Mouse (Mus musculus) midbrain, embryonic 10.5 days (tissue): ENCODE measurements around the gene Wbp2nl. TPM values are rescaled to one million over a fixed set of nuclear protein-coding genes. Genes with fewer than 3 reads are reported as not detected.

ENCODE experiments used
- DNase-seq: peaks from one replicate; pipeline ENCODE4 v3.0.0-alpha.2; 2017; ENCODE audit warnings: low spot score
- H3K27ac ChIP-seq: fragments of 300-500 bp; sonication (generic); replicated peaks from 2 replicates; pipeline ENCODE4 v1.5.1; 2016; ENCODE audit warnings: mild to moderate bottlenecking
- H3K27me3 ChIP-seq: fragments of 300-500 bp; sonication (generic); 2 replicates; pipeline ENCODE4 v1.6.1; 2016; ENCODE audit warnings: low read depth, mild to moderate bottlenecking; ENCODE audit not compliant: poor library complexity, severe bottlenecking
- H3K36me3 ChIP-seq: fragments of 300-500 bp; sonication (generic); 2 replicates; pipeline ENCODE4 v1.6.1; 2016; ENCODE audit warnings: mild to moderate bottlenecking, moderate library complexity
- H3K4me1 ChIP-seq: fragments of 300-500 bp; sonication (generic); 2 replicates; pipeline ENCODE4 v1.6.1; 2016
- H3K4me3 ChIP-seq: fragments of 300-500 bp; sonication (generic); 2 replicates; pipeline ENCODE4 v1.5.1; 2016; ENCODE audit warnings: mild to moderate bottlenecking, moderate library complexity
- H3K9me3 ChIP-seq: fragments of 300-500 bp; sonication (generic); replicated peaks from 2 replicates; pipeline ENCODE4 v1.6.1; 2016; ENCODE audit warnings: mild to moderate bottlenecking
- WGBS: fragments of 180-500 bp; shearing (Covaris S2); methylation state at CpG from one replicate; pipeline ENCODE4 v1.1.7; 2016; 5-methylcytosine and 5-hydroxymethylcytosine counted together
- polyA plus RNA-seq: library from polyadenylated mRNA; unstranded; fragments of >200 nt; fragmentation: Nextera tagmentation; extraction: Ambion mirVana; gene quantifications from 2 replicates; pipeline ENCODE4 v1.2.1, GENCODE M21; 2016

Gene Wbp2nl
- 0.11 and 0.25 TPM in 2 replicates for polyA plus RNA-seq

- Histone ChIP-seq H3K27me3 (peaks cover 14% of the 10 kb centered on the region), H3K9me3 (0 out of 2 replicates have a peak, but pooled peaks cover 5% of the 10 kb centered on the region), H3K27ac (no peak within 1 kb of the TSS), H3K4me1 (peaks cover 11% of the 10 kb centered on the region), H3K4me3 (no peak within 1 kb of the TSS), H3K36me3 (no peaks in the 10 kb centered on the region)
- DNase-seq, result no peak
- 60% methylated on average over 39 of the region's 39 CpGs for WGBS
Measured at GRCm38 (mm10) chr15:82298764-82299561, at the start of gene Wbp2nl. Wbp2nl (plus strand) TSS chr15:82298954.

GRCm38 (mm10) chr15:82251579-82251978 is 47.2 kb upstream of the Wbp2nl start:
- H3K27me3 ChIP-seq, result no peaks in the 10 kb centered on the region
- DNase-seq, result no peak
- H3K4me1 ChIP-seq, result peaks cover 20% of the 10 kb centered on the region
- no peaks in the 10 kb centered on the region for H3K9me3 ChIP-seq
- no peaks in the 10 kb centered on the region for H3K36me3 ChIP-seq
- no peak overlapping the region for H3K27ac ChIP-seq
- WGBS, result 94% methylated on average over 3 of the region's 3 CpGs
- no peak overlapping the region for H3K4me3 ChIP-seq

- Histone ChIP-seq H3K9me3 (no peaks in the 10 kb centered on the region), H3K4me1 (peaks cover 25% of the 10 kb centered on the region), H3K27ac (no peak within 1 kb of the TSS), H3K36me3 (no peaks in the 10 kb centered on the region), H3K27me3 (no peaks in the 10 kb centered on the region), H3K4me3 (no peak within 1 kb of the TSS)
- no peak for DNase-seq
- 89% methylated on average over 6 of the region's 6 CpGs for WGBS
Measured at GRCm38 (mm10) chr15:82252097-82252496, 46.7 kb upstream of the Wbp2nl start, which contains the start of gene 1500009C09Rik. 1500009C09Rik (plus strand) TSS chr15:82252397.

- Histone ChIP-seq H3K4me3 (no peak overlapping the region), H3K27ac (peak overlapping the region; percentile 76; the same call in 1 of the 2 replicates)
Measured at GRCm38 (mm10) chr15:82255248-82255647, 43.5 kb upstream of the Wbp2nl start.

GRCm38 (mm10) chr15:82255944-82256383 is 42.8 kb upstream of the Wbp2nl start:
- H3K4me1 ChIP-seq, result peaks cover 28% of the 10 kb centered on the region
- no peaks in the 10 kb centered on the region for H3K36me3 ChIP-seq
- H3K9me3 ChIP-seq, result no peaks in the 10 kb centered on the region
- peak; percentile 60 for DNase-seq
- peaks cover 11% of the 10 kb centered on the region for H3K27me3 ChIP-seq
- H3K27ac ChIP-seq, result peak overlapping the region; percentile 76
- 20% methylated on average over 10 of the region's 10 CpGs for WGBS
- peak overlapping the region; percentile 45 for H3K4me3 ChIP-seq

More at GRCm38 (mm10) chr15:82255248-82255647, 43.5 kb upstream of the Wbp2nl start:
- Histone ChIP-seq H3K36me3 (no peaks in the 10 kb centered on the region), H3K9me3 (no peaks in the 10 kb centered on the region), H3K27me3 (peaks cover 7% of the 10 kb centered on the region), H3K4me1 (peaks cover 28% of the 10 kb centered on the region)
- no peak for DNase-seq
- 45% methylated on average over 4 of the region's 4 CpGs for WGBS

- Histone ChIP-seq H3K36me3 (no peaks in the 10 kb centered on the region), H3K27ac (no peak overlapping the region), H3K9me3 (no peaks in the 10 kb centered on the region), H3K4me3 (no peak overlapping the region), H3K27me3 (peaks cover 11% of the 10 kb centered on the region), H3K4me1 (peaks cover 29% of the 10 kb centered on the region)
- peak; percentile 76 for DNase-seq
- 13% methylated on average over 16 of the region's 16 CpGs for WGBS
Measured at GRCm38 (mm10) chr15:82259510-82259909, 39.2 kb upstream of the Wbp2nl start.

GRCm38 (mm10) chr15:82266356-82266755 is 32.4 kb upstream of the Wbp2nl start:
- WGBS, result 17% methylated on average over 6 of the region's 6 CpGs
- peaks cover under 1% of the 10 kb centered on the region; the same call in 1 of the 2 replicates for H3K27me3 ChIP-seq
- peaks cover 40% of the 10 kb centered on the region for H3K4me1 ChIP-seq
- no peaks in the 10 kb centered on the region for H3K9me3 ChIP-seq
- H3K27ac ChIP-seq, result no peak overlapping the region
- peak; percentile 72 for DNase-seq
- H3K36me3 ChIP-seq, result no peaks in the 10 kb centered on the region
- H3K4me3 ChIP-seq, result no peak overlapping the region

- 12% methylated on average over 3 of the region's 3 CpGs for WGBS
Measured at GRCm38 (mm10) chr15:82268185-82268584, 30.6 kb upstream of the Wbp2nl start.

GRCm38 (mm10) chr15:82268783-82269182 is 30.0 kb upstream of the Wbp2nl start:
- no peak for DNase-seq
- Histone ChIP-seq H3K4me3 (no peak overlapping the region), H3K9me3 (no peaks in the 10 kb centered on the region), H3K27ac (peak overlapping the region; percentile 74), H3K27me3 (peaks cover 25% of the 10 kb centered on the region), H3K36me3 (no peaks in the 10 kb centered on the region), H3K4me1 (peaks cover 52% of the 10 kb centered on the region)
- WGBS, result 84% methylated on average over 9 of the region's 9 CpGs

More at GRCm38 (mm10) chr15:82268185-82268584, 30.6 kb upstream of the Wbp2nl start:
- H3K4me3 ChIP-seq, result no peak overlapping the region
- H3K9me3 ChIP-seq, result no peaks in the 10 kb centered on the region
- peak overlapping the region; percentile 74 for H3K27ac ChIP-seq
- DNase-seq, result peak; percentile 69
- peaks cover 19% of the 10 kb centered on the region for H3K27me3 ChIP-seq
- no peaks in the 10 kb centered on the region for H3K36me3 ChIP-seq
- peaks cover 47% of the 10 kb centered on the region for H3K4me1 ChIP-seq

- peak; percentile 85 for DNase-seq
- Histone ChIP-seq H3K36me3 (no peaks in the 10 kb centered on the region), H3K27ac (peak overlapping the region; percentile 39; the same call in 1 of the 2 replicates), H3K9me3 (no peaks in the 10 kb centered on the region), H3K4me1 (peaks cover 69% of the 10 kb centered on the region), H3K27me3 (peaks cover 41% of the 10 kb centered on the region), H3K4me3 (no peak overlapping the region)
- WGBS, result 3% methylated on average over 5 of the region's 5 CpGs
Measured at GRCm38 (mm10) chr15:82271201-82271600, 27.6 kb upstream of the Wbp2nl start.

- Histone ChIP-seq H3K36me3 (peaks cover 9% of the 10 kb centered on the region), H3K9me3 (no peaks in the 10 kb centered on the region), H3K4me1 (peaks cover 80% of the 10 kb centered on the region), H3K4me3 (no peak overlapping the region), H3K27ac (no peak overlapping the region), H3K27me3 (peaks cover 41% of the 10 kb centered on the region)
- 86% methylated on average over 6 of the region's 6 CpGs for WGBS
- DNase-seq, result no peak
Measured at GRCm38 (mm10) chr15:82272295-82272694, 26.5 kb upstream of the Wbp2nl start.

GRCm38 (mm10) chr15:82274593-82274926 is 24.2 kb upstream of the Wbp2nl start, which contains the start of gene Sept3:
Sept3 (plus strand) TSS chr15:82274893.
- Histone ChIP-seq H3K27me3 (peaks cover 41% of the 10 kb centered on the region), H3K36me3 (peaks cover 31% of the 10 kb centered on the region), H3K27ac (peak within 1 kb of the TSS; percentile 98), H3K4me1 (peaks cover 68% of the 10 kb centered on the region), H3K9me3 (no peaks in the 10 kb centered on the region), H3K4me3 (peak within 1 kb of the TSS; percentile 87)
- 30% methylated on average over 6 of the region's 6 CpGs for WGBS
- no peak for DNase-seq
